Mouse (Mus musculus): ENCODE data around the gene Comt. TPM values are rescaled to one million over a fixed set of nuclear protein-coding genes. Genes with fewer than 3 reads are reported as not detected.

Comt gene
- polyA plus RNA-seq, 1 experiment = 96.2 TPM

DNA sequence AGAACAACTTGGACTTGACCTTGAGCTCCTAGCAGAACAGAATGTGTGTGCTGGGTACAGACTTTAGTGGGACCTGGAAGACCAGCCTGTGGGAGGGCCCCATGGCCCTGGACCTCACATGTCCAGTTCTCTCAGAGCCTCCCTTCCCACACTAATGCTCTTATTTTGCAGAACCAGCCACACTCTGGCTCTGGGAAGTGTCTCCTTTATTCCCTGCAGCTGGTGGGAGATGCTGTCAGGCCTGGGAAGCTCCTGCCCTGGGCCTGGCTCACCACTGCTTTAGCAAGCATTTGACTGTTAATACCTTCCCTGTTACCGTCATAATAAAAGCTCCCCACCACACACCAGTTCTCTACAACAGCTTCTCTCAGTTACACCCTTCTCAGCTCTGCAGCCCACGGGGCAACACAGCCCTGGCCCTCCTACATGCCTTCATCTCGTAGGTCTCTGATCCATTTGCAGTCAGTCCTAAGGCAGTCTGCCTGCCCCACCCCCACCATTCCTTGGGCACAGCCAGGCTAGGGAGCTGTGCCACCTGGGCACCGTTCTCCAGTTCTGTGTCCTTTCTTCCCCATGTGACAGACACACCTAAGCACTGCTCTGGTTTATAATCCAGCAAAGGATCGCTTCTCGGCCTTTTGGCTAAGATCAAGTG, 66.4 kb downstream of the Comt start:
- no peak for TF ChIP-seq MAX (IDR thresholded peaks at IDR 0.05)
- no peak for TF ChIP-seq MYOD1 (IDR thresholded peaks at IDR 0.05; ENCODE audit: control insufficient read depth, insufficient read length, low read depth)
- no peak for TF ChIP-seq CTCF (IDR thresholded peaks at IDR 0.05; ENCODE audit: control insufficient read depth, insufficient read depth, insufficient read length)

DNA sequence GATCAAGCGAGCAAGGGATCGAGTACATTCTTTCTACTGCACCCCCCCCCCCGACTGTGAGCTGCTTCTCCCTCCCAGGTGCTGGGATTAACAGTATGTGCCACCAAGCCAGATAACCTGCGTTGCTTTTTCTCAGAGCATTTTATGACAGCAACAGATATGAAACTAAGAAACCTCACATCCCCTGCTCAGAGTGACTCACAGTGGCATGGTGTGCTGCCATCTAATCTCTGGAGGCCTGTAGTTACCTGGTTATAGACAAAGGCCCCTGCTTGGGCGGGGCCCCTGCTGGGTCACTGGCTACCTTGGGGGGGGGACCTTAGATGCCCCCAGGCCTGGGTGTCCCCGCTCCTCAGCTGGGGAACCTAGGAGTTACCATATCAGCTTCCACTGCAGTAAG, 68.7 kb downstream of the Comt start:
- Histone ChIP-seq H3K27me3 (ENCODE audit: control insufficient read depth, insufficient read depth, insufficient read length) (no peaks in the 10 kb centered on the region), H3K4me3 (ENCODE audit: insufficient read depth, poor library complexity, severe bottlenecking) (no peak overlapping the region), H3ac (ENCODE audit: control insufficient read depth, insufficient read length, low read depth) (no peak overlapping the region), H3K79me3 (ENCODE audit: low read depth) (no peaks in the 10 kb centered on the region), H3K79me2 (ENCODE audit: control insufficient read depth, insufficient read depth) (no peaks in the 10 kb centered on the region), H3K36me3 (ENCODE audit: control insufficient read depth, insufficient read depth) (no peaks in the 10 kb centered on the region)
- no peak for TF ChIP-seq CEBPB (IDR thresholded peaks at IDR 0.05; ENCODE audit: low read depth)
- TF ChIP-seq FOSL1 (IDR thresholded peaks at IDR 0.05; ENCODE audit: insufficient read depth, low read length, poor library complexity, severe bottlenecking) = no peak
- no peak for TF ChIP-seq MYOG (IDR thresholded peaks at IDR 0.05; ENCODE audit: control insufficient read depth, extremely low read depth, insufficient read length)
- TF ChIP-seq USF1 (IDR thresholded peaks at IDR 0.05; ENCODE audit: low read depth) = no peak
- TF ChIP-seq MYOD1 (IDR thresholded peaks at IDR 0.05; ENCODE audit: control insufficient read depth, insufficient read length, low read depth) = no peak

More for the DNA sequence above, 66.4 kb downstream of the Comt start:
- H3K36me3 ChIP-seq (ENCODE audit: control insufficient read depth, insufficient read depth) = no peaks in the 10 kb centered on the region
- no peaks in the 10 kb centered on the region for H3K79me2 ChIP-seq (ENCODE audit: control insufficient read depth, insufficient read depth)
- H3ac ChIP-seq (ENCODE audit: control insufficient read depth, insufficient read length, low read depth) = no peak overlapping the region
- H3K27me3 ChIP-seq (ENCODE audit: control insufficient read depth, insufficient read depth, insufficient read length) = no peaks in the 10 kb centered on the region
- no peak overlapping the region for H3K4me3 ChIP-seq (ENCODE audit: insufficient read depth, poor library complexity, severe bottlenecking)
- no peaks in the 10 kb centered on the region for H3K79me3 ChIP-seq (ENCODE audit: low read depth)

DNA sequence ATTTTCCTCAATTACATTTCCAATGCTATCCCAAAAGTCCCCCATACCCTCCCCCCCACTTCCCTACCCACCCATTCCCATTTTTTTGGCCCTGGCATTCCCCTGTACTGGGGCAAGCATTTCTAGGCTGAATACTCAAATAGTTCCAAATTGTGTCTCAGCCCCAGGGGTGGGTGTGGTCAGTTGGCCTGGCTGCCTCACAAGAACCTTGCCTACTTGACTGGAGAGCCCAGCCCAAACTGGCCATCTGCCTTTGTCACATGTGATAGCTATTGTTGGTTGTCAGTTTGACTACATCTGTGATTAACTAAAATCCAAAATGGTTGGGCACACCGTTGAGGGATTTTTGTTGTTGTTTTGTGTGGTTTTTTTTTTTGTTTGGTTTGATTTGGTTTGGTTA, 69.7 kb downstream of the Comt start:
- Histone ChIP-seq H3K4me3 (ENCODE audit: insufficient read depth, poor library complexity, severe bottlenecking) (no peak overlapping the region), H3K36me3 (ENCODE audit: control insufficient read depth, insufficient read depth) (no peaks in the 10 kb centered on the region), H3K79me3 (ENCODE audit: low read depth) (no peaks in the 10 kb centered on the region), H3ac (ENCODE audit: control insufficient read depth, insufficient read length, low read depth) (no peak overlapping the region), H3K79me2 (ENCODE audit: control insufficient read depth, insufficient read depth) (no peaks in the 10 kb centered on the region), H3K27me3 (ENCODE audit: control insufficient read depth, insufficient read depth, insufficient read length) (no peaks in the 10 kb centered on the region)
- no peak for TF ChIP-seq MYOG (IDR thresholded peaks at IDR 0.05; ENCODE audit: control insufficient read depth, extremely low read depth, insufficient read length)
- TF ChIP-seq CEBPB (IDR thresholded peaks at IDR 0.05; ENCODE audit: low read depth) = no peak
- no peak for TF ChIP-seq MAX (IDR thresholded peaks at IDR 0.05)
- TF ChIP-seq USF1 (IDR thresholded peaks at IDR 0.05; ENCODE audit: low read depth) = no peak
- TF ChIP-seq FOSL1 (IDR thresholded peaks at IDR 0.05; ENCODE audit: insufficient read depth, low read length, poor library complexity, severe bottlenecking) = no peak
- no peak for TF ChIP-seq MYOD1 (IDR thresholded peaks at IDR 0.05; ENCODE audit: control insufficient read depth, insufficient read length, low read depth)
- TF ChIP-seq CTCF (IDR thresholded peaks at IDR 0.05; ENCODE audit: control insufficient read depth, insufficient read depth, insufficient read length) = no peak

Small RNA genes lying within 50 kb of the gene (microRNA-seq; reads per million reads assigned to microRNA genes)
- not detected for gene Gm26219 (ENCODE audit: borderline microRNAs expressed)

Other genes with a start within 250 kb of the Comt start
- 0.04 TPM for gene Ccdc188, start 209.0 kb downstream of the Comt start, polyA plus RNA-seq (2012; fragmentation: generic; extraction: Trizol)
- 37.4 TPM for gene Zdhhc8, start 191.7 kb downstream of the Comt start, polyA plus RNA-seq (2012; fragmentation: generic; extraction: Trizol)
- gene Trmt2a, start 178.2 kb downstream of the Comt start, polyA plus RNA-seq (2012; fragmentation: generic; extraction: Trizol) = 79.2 TPM
- gene Ranbp1, start 178.1 kb downstream of the Comt start, polyA plus RNA-seq (2012; fragmentation: generic; extraction: Trizol) = 422 TPM
- 0.46 TPM for gene Gm49776, start 168.5 kb downstream of the Comt start, polyA plus RNA-seq (2012; fragmentation: generic; extraction: Trizol)
- gene Dgcr8, start 137.6 kb downstream of the Comt start, polyA plus RNA-seq (2012; fragmentation: generic; extraction: Trizol) = 22.0 TPM
- 20.6 TPM for gene Tango2, start 78.7 kb downstream of the Comt start, polyA plus RNA-seq (2012; fragmentation: generic; extraction: Trizol)
- gene Arvcf, start 78.7 kb downstream of the Comt start, polyA plus RNA-seq (2012; fragmentation: generic; extraction: Trizol) = 5.4 TPM
- 19.4 TPM for gene Txnrd2, start 468 bp downstream of the Comt start, polyA plus RNA-seq (2012; fragmentation: generic; extraction: Trizol)
- 13.3 TPM for gene Gnb1l, start 71.9 kb upstream of the Comt start, polyA plus RNA-seq (2012; fragmentation: generic; extraction: Trizol)
- gene Rtl10, start 72.0 kb upstream of the Comt start, polyA plus RNA-seq (2012; fragmentation: generic; extraction: Trizol) = 10.6 TPM
- 12.1 TPM for gene Tbx1, start 163.8 kb upstream of the Comt start, polyA plus RNA-seq (2012; fragmentation: generic; extraction: Trizol)
- gene Gp1bb, start 195.6 kb upstream of the Comt start, polyA plus RNA-seq (2012; fragmentation: generic; extraction: Trizol) = 6.4 TPM
- 5.3 TPM for gene Gm49601, start 199.6 kb upstream of the Comt start, polyA plus RNA-seq (2012; fragmentation: generic; extraction: Trizol)
- 74.2 TPM for gene Sept5, start 203.1 kb upstream of the Comt start, polyA plus RNA-seq (2012; fragmentation: generic; extraction: Trizol)

All from C2C12 (cell line).